Mouse (Mus musculus) neural tube, embryonic 13.5 days (tissue): ENCODE results near the gene Zfp672. TPM values are rescaled to one million over a fixed set of nuclear protein-coding genes. Genes with fewer than 3 reads are reported as not detected.
A peak's percentile ranks its signal among the peaks of the same experiment; 100 is the strongest.

ENCODE experiments used
- ATAC-seq: fragments of 200-750 bp; cut with Nextera tagmentation; 2 replicates; pipeline ENCODE4 v1.8.0; 2017; ENCODE audit warnings: low read depth, mild to moderate bottlenecking, moderate TSS enrichment, moderate library complexity
- H3K27ac ChIP-seq: fragments of 300-500 bp; sonication (generic); replicated peaks from 2 replicates; pipeline ENCODE4 v1.5.1; 2015; ENCODE audit warnings: moderate library complexity, mild to moderate bottlenecking, inconsistent platforms
- H3K27me3 ChIP-seq: fragments of 300-500 bp; sonication (generic); 2 replicates; pipeline ENCODE4 v1.6.1; 2015; ENCODE audit warnings: mild to moderate bottlenecking, inconsistent platforms
- H3K36me3 ChIP-seq: fragments of 300-500 bp; sonication (generic); 2 replicates; pipeline ENCODE4 v1.6.1; 2015; ENCODE audit warnings: mild to moderate bottlenecking, inconsistent platforms
- H3K4me1 ChIP-seq: fragments of 300-500 bp; sonication (generic); replicated peaks from 2 replicates; pipeline ENCODE4 v1.6.1; 2015; ENCODE audit warnings: inconsistent platforms
- H3K4me2 ChIP-seq: fragments of 300-500 bp; sonication (generic); 2 replicates; pipeline ENCODE4 v1.6.1; 2015; ENCODE audit warnings: inconsistent platforms, mild to moderate bottlenecking, moderate library complexity
- H3K4me3 ChIP-seq: fragments of 300-500 bp; sonication (generic); 2 replicates; pipeline ENCODE4 v1.5.1; 2015; ENCODE audit warnings: mild to moderate bottlenecking, inconsistent platforms
- H3K9ac ChIP-seq: fragments of 300-500 bp; sonication (generic); 2 replicates; pipeline ENCODE4 v1.6.1; 2015; ENCODE audit warnings: moderate library complexity, mild to moderate bottlenecking, inconsistent platforms
- H3K9me3 ChIP-seq: fragments of 300-500 bp; sonication (generic); 2 replicates; pipeline ENCODE4 v1.6.1; 2016; ENCODE audit warnings: inconsistent platforms
- WGBS: fragments of 180-500 bp; shearing (Covaris S2); methylation state at CpG from one replicate; pipeline ENCODE4 v1.1.7; 2015; 5-methylcytosine and 5-hydroxymethylcytosine counted together
- polyA plus RNA-seq: library from polyadenylated mRNA; unstranded; fragments of >200 nt; fragmentation: Nextera tagmentation; extraction: Ambion mirVana; gene quantifications from 2 replicates; pipeline ENCODE4 v1.2.1, GENCODE M21; 2015

Gene Zfp672
- polyA plus RNA-seq, 1 experiment from 2014 or later: 35.5 TPM

DNA sequence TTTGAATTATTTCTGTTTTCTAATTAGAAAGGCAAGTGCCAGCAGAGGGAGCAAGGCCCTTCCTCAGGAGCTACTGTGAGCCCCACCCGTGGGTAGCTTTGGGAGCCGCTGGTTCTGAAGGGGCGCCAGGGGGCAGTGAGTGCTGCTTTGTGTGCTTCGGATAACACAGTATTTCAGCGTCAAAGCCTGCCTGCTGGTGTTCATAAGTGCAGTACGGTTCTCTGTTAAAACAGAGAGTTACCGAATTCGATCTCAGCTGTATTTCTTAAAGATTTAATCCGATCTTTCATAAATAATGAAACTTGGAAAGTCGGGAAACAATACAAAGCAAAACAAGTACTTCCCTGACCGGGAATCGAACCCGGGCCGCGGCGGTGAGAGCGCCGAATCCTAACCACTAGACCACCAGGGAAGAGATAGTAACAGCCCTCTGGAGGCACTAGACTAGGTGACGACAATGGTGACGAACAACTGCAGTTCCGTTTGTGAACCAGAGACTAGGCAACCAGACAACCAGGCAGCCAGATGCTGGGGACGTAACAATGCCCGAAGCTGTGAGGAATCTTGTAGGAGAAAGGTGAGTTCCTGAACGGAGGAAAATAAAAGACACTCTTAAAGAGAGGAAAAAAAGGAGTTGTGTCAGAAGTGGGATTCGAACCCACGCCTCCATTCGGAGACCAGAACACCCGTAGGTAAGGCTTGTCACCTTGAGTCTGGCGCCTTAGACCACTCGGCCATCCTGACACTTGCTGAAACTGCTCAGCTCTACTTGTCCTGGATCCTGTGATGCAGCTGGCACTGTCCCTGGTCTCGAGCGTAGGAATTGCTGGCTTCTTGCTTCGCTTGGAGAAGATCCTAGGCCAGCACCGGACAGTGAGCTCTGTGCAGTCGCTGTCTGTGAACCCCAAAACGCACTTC is 28.0 kb downstream of the Zfp672 start:
- H3K36me3 ChIP-seq: no peaks in the 10 kb centered on the region
- H3K4me2 ChIP-seq: peak overlapping the region; percentile 66
- no peaks in the 10 kb centered on the region for H3K9me3 ChIP-seq
- peaks cover 19% of the 10 kb centered on the region for H3K4me1 ChIP-seq
- ATAC-seq: peak; percentile 92
- peak overlapping the region; percentile 64 for H3K4me3 ChIP-seq
- peak overlapping the region; percentile 87 for H3K27ac ChIP-seq
- WGBS: under 1% methylated on average over 36 of the region's 36 CpGs
- H3K27me3 ChIP-seq: no peaks in the 10 kb centered on the region
- peak overlapping the region; percentile 75 for H3K9ac ChIP-seq

DNA sequence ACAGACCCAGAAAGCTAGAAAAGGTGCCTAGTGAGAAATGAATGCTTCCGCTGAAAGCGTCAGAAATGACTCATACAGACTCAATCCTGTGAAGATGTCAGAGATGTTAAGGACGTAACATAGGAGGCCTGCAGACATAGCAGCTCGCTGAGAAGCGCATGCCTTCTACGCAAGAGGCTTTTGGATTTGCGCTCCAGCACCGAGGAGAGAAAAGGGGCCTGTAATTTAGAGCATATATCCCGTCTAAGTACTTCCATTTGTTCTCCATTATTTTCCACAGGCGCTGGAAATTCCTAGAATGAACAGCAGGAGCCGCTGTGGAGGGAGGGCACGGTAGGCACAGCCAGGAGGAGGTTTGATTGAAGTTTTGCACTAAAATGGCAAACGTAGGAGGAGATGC is 29.1 kb downstream of the Zfp672 start:
- peak overlapping the region; percentile 44 for H3K9ac ChIP-seq
- no peaks in the 10 kb centered on the region for H3K36me3 ChIP-seq
- peak overlapping the region; percentile 87 for H3K27ac ChIP-seq
- H3K9me3 ChIP-seq: no peaks in the 10 kb centered on the region
- peak overlapping the region; percentile 66 for H3K4me2 ChIP-seq
- no peaks in the 10 kb centered on the region for H3K27me3 ChIP-seq
- peaks cover 11% of the 10 kb centered on the region for H3K4me1 ChIP-seq
- WGBS: 10% methylated on average over 13 of the region's 13 CpGs
- peak overlapping the region; percentile 64 for H3K4me3 ChIP-seq
- ATAC-seq: peak; percentile 41; the same call in 1 of the 2 replicates

DNA sequence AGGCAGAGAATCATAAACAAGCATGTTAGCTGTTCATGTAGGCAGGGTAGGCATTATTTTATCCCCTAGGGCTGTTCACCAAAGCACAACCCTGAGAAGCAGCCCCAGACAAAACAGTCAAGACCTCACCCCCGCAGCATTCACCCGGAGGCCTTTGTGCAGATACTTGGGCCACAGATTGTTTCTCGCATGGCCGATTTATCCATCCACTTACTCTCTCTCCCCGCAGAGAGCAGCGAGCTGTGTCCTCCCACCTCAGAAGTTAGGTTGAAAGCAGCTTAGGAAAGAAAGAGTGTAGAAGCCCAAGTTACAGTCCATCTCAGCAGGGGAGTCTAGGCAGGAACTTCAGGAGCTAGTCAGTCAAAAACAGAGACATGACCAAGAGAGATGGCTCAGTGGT is 32.7 kb downstream of the Zfp672 start:
- H3K36me3 ChIP-seq: no peaks in the 10 kb centered on the region
- no peak overlapping the region for H3K4me2 ChIP-seq
- no peak overlapping the region for H3K27ac ChIP-seq
- ATAC-seq: no peak
- H3K9ac ChIP-seq: no peak overlapping the region
- WGBS: 68% methylated on average over 6 of the region's 6 CpGs
- peaks cover 5% of the 10 kb centered on the region; the same call in 1 of the 2 replicates for H3K4me1 ChIP-seq
- no peaks in the 10 kb centered on the region for H3K9me3 ChIP-seq
- H3K4me3 ChIP-seq: no peak overlapping the region
- H3K27me3 ChIP-seq: no peaks in the 10 kb centered on the region

DNA sequence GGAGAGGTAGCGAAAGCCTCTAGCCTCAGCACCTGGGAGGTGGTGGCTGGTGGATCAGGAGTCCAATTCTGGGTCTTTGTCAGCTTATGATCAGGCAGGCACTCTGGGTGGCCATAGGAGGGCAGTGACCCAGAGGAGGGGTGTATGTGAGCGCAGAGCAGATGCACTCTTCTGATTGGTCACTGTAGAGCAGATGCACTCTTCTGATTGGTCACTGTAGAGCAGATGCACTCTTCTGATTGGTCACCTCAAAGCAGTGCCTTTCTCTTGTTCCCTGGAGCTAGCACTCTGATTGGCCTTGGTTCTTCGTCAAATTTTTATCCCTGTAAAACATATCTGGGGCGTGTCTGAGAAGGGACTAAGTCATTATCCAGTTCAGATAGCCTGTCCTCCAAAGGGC is 37.3 kb downstream of the Zfp672 start:
- no peak overlapping the region for H3K4me2 ChIP-seq
- no peaks in the 10 kb centered on the region for H3K36me3 ChIP-seq
- ATAC-seq: no peak
- H3K27ac ChIP-seq: no peak overlapping the region
- no peak overlapping the region for H3K4me3 ChIP-seq
- no peaks in the 10 kb centered on the region for H3K9me3 ChIP-seq
- WGBS: 56% methylated on average over 4 of the region's 4 CpGs
- H3K4me1 ChIP-seq: no peaks in the 10 kb centered on the region
- H3K27me3 ChIP-seq: no peaks in the 10 kb centered on the region
- H3K9ac ChIP-seq: no peak overlapping the region

DNA sequence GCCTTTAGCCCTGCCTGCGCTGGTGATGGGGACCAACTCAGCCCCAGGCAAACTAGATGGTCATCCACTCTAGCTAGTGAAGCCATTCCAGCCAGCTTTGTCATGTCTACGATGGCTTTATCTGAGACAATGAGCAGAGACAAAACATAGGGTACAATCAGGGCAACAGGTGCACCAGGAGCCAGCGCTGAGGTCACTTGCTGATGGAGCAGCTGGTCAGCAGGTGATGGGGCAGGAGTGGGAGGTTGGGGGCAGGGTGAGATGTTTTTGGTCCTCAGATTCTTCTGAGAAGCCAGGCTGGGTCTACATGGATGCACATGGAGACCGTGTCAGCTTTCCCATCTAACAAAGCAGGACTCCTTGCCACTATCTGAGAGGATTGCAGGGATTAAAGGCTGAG is 39.3 kb downstream of the Zfp672 start:
- no peaks in the 10 kb centered on the region for H3K27me3 ChIP-seq

DNA sequence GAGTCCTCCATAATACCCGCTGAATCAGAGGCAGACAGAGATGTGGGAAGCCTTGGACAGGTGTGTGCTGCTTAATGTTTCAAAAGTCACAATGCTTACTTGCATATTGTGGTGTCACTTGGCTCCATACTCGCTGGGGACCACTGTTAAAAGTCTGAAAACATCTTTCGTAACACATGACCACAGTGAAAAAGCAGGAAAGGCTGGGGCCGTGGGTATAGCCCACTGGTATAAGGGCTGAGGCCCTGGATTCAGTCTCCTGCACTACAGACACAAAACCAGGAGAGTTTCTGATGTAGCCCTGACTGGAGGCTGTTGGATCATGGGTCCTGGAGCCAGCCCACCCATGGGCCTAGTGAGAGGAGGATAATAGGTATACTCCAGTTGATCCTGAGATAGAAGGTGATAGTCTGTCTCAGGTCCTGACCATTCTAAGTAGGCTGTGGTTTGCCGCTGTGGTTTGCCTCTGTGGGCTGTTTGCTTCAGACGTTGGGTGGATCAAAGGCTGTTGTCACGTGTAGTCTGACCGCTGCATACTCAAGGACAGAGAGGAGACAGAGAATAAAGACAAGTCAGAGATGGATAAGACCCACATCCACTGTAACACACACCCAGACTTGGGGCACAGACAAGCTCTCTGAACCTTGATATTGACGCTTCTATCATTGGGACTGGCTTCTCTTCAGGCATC is 40.0 kb downstream of the Zfp672 start:
- Histone ChIP-seq H3K4me2 (no peak overlapping the region), H3K9me3 (no peaks in the 10 kb centered on the region), H3K9ac (no peak overlapping the region), H3K27ac (no peak overlapping the region), H3K4me3 (no peak overlapping the region), H3K4me1 (no peaks in the 10 kb centered on the region), H3K27me3 (no peaks in the 10 kb centered on the region), H3K36me3 (no peaks in the 10 kb centered on the region)
- no peak for ATAC-seq
- WGBS: 80% methylated on average over 9 of the region's 9 CpGs

More for the DNA sequence above, 39.3 kb downstream of the Zfp672 start:
- no peaks in the 10 kb centered on the region for H3K9me3 ChIP-seq
- ATAC-seq: no peak
- H3K4me3 ChIP-seq: no peak overlapping the region
- H3K4me2 ChIP-seq: no peak overlapping the region
- no peak overlapping the region for H3K27ac ChIP-seq
- H3K36me3 ChIP-seq: no peaks in the 10 kb centered on the region
- H3K9ac ChIP-seq: no peak overlapping the region
- H3K4me1 ChIP-seq: no peaks in the 10 kb centered on the region
- WGBS: 86% methylated on average over 4 of the region's 4 CpGs

DNA sequence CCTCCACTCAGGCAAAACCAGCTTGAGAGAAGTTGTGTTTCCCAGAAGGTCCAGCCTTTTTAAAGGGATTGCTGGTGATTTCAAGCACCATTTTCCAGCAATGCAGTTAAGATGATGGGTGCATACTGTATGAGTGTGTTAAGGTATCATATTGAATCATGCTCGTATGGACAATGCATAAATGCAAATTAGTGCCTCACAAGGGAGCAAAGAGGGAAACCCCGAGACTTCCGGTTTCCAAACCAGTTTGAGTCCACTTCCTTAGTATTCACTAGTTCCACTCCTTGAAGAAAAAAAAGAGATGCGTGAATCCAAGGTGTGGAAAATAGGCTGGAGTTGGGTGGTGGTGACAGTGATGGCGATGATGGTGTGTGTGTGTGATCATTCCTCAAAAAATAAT is 47.6 kb downstream of the Zfp672 start:
- H3K9me3 ChIP-seq: no peaks in the 10 kb centered on the region
- 88% methylated on average over 5 of the region's 5 CpGs for WGBS
- H3K27ac ChIP-seq: no peak overlapping the region
- no peak overlapping the region for H3K4me3 ChIP-seq
- H3K27me3 ChIP-seq: peaks cover 4% of the 10 kb centered on the region; the same call in 1 of the 2 replicates
- ATAC-seq: no peak
- H3K4me1 ChIP-seq: no peaks in the 10 kb centered on the region
- H3K36me3 ChIP-seq: no peaks in the 10 kb centered on the region
- no peak overlapping the region for H3K9ac ChIP-seq
- no peak overlapping the region for H3K4me2 ChIP-seq

DNA sequence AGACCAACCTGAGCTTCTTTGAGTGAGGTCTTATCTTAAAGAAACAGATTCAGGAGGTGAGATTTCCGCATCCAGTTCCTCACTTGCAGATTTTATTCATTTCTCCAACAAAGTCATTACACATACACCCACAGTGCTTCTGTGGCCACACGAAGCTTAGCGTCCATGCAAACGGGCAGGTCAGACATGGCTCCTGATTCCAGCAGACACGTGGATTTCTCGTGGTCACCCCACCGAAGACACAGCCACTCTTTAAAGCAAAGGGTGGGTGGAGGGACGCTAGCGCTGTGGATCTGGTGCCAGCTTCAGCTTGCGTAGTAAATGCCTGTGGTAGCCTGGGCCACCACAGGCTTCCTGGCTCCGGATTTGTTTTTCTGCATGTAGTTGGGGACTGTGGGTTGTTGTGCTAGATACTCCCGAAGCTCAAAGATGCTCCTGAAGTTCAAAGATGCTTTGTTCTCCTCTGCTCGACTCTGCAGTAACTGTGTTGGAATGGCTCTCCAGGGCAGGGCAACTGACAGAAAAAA is 48.1 kb downstream of the Zfp672 start:
- H3K4me1 ChIP-seq: no peaks in the 10 kb centered on the region
- H3K9me3 ChIP-seq: no peaks in the 10 kb centered on the region
- no peaks in the 10 kb centered on the region for H3K36me3 ChIP-seq
- 87% methylated on average over 13 of the region's 13 CpGs for WGBS
- no peak overlapping the region for H3K27ac ChIP-seq
- no peak overlapping the region for H3K4me2 ChIP-seq
- H3K4me3 ChIP-seq: no peak overlapping the region
- no peak for ATAC-seq
- peaks cover 4% of the 10 kb centered on the region; the same call in 1 of the 2 replicates for H3K27me3 ChIP-seq
- no peak overlapping the region for H3K9ac ChIP-seq

DNA sequence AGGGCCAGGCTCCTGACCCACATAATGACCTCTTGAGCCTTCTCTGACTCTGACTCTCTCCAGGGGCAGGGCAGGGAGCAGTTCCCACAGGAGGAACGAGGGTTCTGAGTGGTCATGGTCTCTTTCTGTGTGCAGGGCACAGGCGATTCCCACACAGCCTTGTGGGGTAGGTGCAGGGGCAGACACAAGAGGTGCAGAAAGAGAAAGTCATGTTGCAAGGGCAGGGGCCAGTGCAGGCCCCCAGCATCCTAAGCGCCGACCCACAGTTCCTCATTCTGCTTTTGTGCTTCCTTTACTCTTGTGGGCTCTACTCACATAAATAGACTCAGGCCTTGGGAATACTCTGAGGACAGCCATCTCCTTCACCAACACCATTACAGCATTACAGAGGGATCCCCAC is 54.4 kb downstream of the Zfp672 start:
- H3K9me3 ChIP-seq: no peaks in the 10 kb centered on the region
- H3K4me3 ChIP-seq: no peak overlapping the region
- no peaks in the 10 kb centered on the region for H3K27me3 ChIP-seq
- no peak for ATAC-seq
- H3K27ac ChIP-seq: no peak overlapping the region
- no peaks in the 10 kb centered on the region for H3K36me3 ChIP-seq
- WGBS: 78% methylated on average over 4 of the region's 4 CpGs
- no peak overlapping the region for H3K4me2 ChIP-seq
- no peaks in the 10 kb centered on the region for H3K4me1 ChIP-seq
- no peak overlapping the region for H3K9ac ChIP-seq

DNA sequence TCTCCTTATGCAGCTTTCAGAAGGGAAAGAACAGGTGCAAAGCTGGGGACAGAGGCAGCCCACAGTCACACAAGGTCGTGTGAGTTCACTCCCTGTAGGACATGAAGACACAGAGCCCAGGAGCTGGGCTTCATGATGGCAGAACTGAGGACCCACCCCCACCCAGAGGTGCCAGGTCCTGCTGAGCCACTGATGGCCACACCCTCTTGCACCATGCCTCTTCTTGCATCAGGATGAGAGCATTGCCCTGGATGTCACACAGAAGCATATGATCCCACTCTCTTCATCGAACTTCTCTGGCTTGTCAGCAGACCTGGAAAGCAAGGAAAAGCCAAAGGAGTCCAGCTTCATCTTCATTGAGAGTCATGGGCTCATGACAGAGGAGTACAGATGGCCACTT is 55.6 kb downstream of the Zfp672 start, which contains the start of gene 4930438A08Rik:
4930438A08Rik (plus strand) TSS at position 228 of the 400 bp plus-strand sequence.
- no peak within 1 kb of the TSS for H3K4me3 ChIP-seq
- no peak within 1 kb of the TSS for H3K4me2 ChIP-seq
- H3K27me3 ChIP-seq: no peaks in the 10 kb centered on the region
- H3K9me3 ChIP-seq: no peaks in the 10 kb centered on the region
- ATAC-seq: no peak
- H3K9ac ChIP-seq: no peak within 1 kb of the TSS
- H3K4me1 ChIP-seq: no peaks in the 10 kb centered on the region
- 68% methylated on average over 2 of the region's 2 CpGs for WGBS
- H3K27ac ChIP-seq: no peak within 1 kb of the TSS
- no peaks in the 10 kb centered on the region for H3K36me3 ChIP-seq

DNA sequence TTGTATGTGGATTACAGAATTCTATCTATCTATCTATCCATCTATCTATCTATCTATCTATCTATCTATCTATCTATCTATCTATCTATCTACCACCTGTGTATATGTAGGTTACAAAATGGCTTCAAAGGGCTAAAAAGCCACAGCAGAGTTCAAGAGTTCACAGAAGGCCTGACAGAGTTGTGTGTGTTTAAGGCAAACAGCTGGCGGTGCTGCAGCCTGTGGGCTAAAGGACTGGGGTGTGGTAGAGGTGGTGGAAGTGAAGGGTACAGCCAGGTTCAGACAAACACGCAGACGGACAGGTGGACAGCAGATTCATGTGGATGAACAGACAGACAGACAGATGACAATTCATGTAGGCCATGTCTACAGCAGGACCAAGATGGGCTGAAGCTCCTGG is 61.9 kb downstream of the Zfp672 start:
- 81% methylated on average over 3 of the region's 3 CpGs for WGBS
- no peaks in the 10 kb centered on the region for H3K36me3 ChIP-seq
- no peak for ATAC-seq
- H3K27me3 ChIP-seq: no peaks in the 10 kb centered on the region
- no peak overlapping the region for H3K27ac ChIP-seq
- no peaks in the 10 kb centered on the region for H3K4me1 ChIP-seq
- no peak overlapping the region for H3K4me3 ChIP-seq
- no peaks in the 10 kb centered on the region for H3K9me3 ChIP-seq
- no peak overlapping the region for H3K9ac ChIP-seq
- H3K4me2 ChIP-seq: no peak overlapping the region
